Mouse (Mus musculus) spleen, adult 2 months (tissue): ENCODE measurements around the gene Smyd3.

Experiments used
- CTCF ChIP-seq: fragments of 200-500 bp; IDR thresholded peaks from 2 replicates; pipeline ENCODE4 v1.5.1; 2011; ENCODE audit warnings: mild to moderate bottlenecking, inconsistent platforms; ENCODE audit not compliant: insufficient read depth, insufficient read length, insufficient replicate concordance; ENCODE audit errors: extremely low read depth
- POLR2A ChIP-seq: fragments of 200-500 bp; IDR thresholded peaks from 2 replicates; pipeline ENCODE4 v1.6.1; 2011; ENCODE audit warnings: low read depth, low read length, inconsistent platforms

- no peak for TF ChIP-seq POLR2A
- no peak for TF ChIP-seq CTCF
Observed at GRCm38 (mm10) chr1:179546551-179546917, 28.7 kb upstream of the Smyd3 start.
